Mouse (Mus musculus): ENCODE data around the gene Atxn1. TPM values are rescaled to one million over a fixed set of nuclear protein-coding genes. Genes with fewer than 3 reads are reported as not detected.
A peak's percentile ranks its signal among the peaks of the same experiment; 100 is the strongest.

Atxn1 gene
- polyA plus RNA-seq, 1 experiment from 2014 or later, result 2.3 TPM

DNA sequence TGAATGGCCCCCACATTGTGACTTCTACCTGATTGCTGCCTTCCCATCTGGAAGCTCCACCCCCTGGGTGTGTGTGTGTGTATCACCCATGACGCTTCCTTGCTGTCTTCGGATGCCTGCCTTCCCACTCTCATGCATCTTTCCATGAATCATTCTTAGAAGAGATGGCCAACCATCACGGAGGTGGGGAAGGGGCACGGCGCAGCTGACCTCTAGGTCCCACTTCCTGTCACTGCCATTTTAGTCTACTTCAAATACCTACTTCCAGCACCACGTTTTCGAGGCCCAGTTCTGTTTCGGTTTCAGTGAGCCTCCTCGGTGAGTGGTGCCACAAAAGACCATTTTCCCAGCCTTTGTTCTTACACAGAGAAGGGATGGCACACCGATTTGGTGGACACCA is 99.2 kb downstream of the Atxn1 start:
- peaks cover 20% of the 10 kb centered on the region for H3K4me1 ChIP-seq (replicated peaks; ENCODE audit: control insufficient read depth, insufficient read depth, low read length)
- H3K9ac ChIP-seq (ENCODE audit: low read depth, low read length), result no peak overlapping the region
- H3K4me2 ChIP-seq, result no peak overlapping the region
- DNase-seq (ENCODE audit: low spot score) (no peak), ATAC-seq (replicated peaks; ENCODE audit: low FRiP score) (no peak)
- no peaks in the 10 kb centered on the region for H3K36me3 ChIP-seq (ENCODE audit: control insufficient read depth, insufficient read depth, low read length)
- no peaks in the 10 kb centered on the region for H3K9me3 ChIP-seq (ENCODE audit: control insufficient read depth, low read length)
- H3K27ac ChIP-seq (ENCODE audit: low read depth, low read length), result no peak overlapping the region
- WGBS, result 91% methylated on average over 10 of the region's 10 CpGs
- H3K4me3 ChIP-seq (ENCODE audit: low read depth, low read length), result no peak overlapping the region
- H3K27me3 ChIP-seq (replicated peaks; ENCODE audit: control insufficient read depth, insufficient read depth, low read length), result no peaks in the 10 kb centered on the region

GRCm38 (mm10) chr13:45863779-45864178 is 101.0 kb downstream of the Atxn1 start:
- no peaks in the 10 kb centered on the region for H3K36me3 ChIP-seq (ENCODE audit: control insufficient read depth, insufficient read depth, low read length)
- H3K9me3 ChIP-seq (ENCODE audit: control insufficient read depth, low read length), result no peaks in the 10 kb centered on the region
- no peaks in the 10 kb centered on the region for H3K27me3 ChIP-seq (replicated peaks; ENCODE audit: control insufficient read depth, insufficient read depth, low read length)
- H3K9ac ChIP-seq (ENCODE audit: low read depth, low read length), result no peak overlapping the region
- ATAC-seq (replicated peaks; ENCODE audit: low FRiP score), result no peak
- H3K4me3 ChIP-seq (ENCODE audit: low read depth, low read length), result no peak overlapping the region
- no peak for DNase-seq (ENCODE audit: low spot score)
- WGBS, result 71% methylated on average over 8 of the region's 8 CpGs
- H3K4me2 ChIP-seq, result no peak overlapping the region
- H3K4me1 ChIP-seq (replicated peaks; ENCODE audit: control insufficient read depth, insufficient read depth, low read length), result peaks cover 29% of the 10 kb centered on the region
- H3K27ac ChIP-seq (ENCODE audit: low read depth, low read length), result no peak overlapping the region

DNA sequence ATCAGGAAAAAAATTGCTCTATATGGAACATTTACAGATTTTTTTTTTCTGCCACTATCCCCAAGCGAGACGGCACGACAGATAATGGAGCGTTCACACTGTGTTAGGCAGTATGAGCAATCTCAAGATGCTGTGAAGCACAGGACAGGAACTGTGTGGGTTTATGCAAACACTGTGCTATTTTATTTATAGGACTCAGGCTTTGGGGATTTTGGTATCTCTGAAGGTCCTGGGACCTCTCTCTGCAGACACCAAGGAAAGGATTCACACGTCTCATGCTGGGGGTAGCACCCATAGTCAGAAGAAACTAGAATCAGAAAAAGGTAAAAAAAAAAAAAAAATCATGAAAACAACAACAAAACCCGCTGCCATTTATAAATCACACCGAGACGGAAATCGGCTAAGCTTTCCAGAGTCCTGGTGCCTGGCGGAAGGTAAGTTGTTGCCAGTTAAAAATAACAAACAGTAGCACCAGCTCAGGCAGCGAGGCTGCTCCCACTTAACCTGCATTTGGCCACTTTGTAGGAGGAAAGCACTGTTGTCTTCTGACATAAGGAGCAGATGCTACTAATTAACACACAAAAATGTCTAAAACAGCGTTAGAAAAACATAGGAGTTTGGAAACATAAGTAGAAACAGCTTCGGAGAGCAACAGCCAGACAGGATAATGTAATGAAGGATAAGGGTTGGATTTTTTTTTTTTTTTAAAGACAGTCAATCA is 102.8 kb downstream of the Atxn1 start:
- no peaks in the 10 kb centered on the region for H3K36me3 ChIP-seq (ENCODE audit: control insufficient read depth, insufficient read depth, low read length)
- no peaks in the 10 kb centered on the region for H3K9me3 ChIP-seq (ENCODE audit: control insufficient read depth, low read length)
- no peak overlapping the region for H3K4me3 ChIP-seq (ENCODE audit: low read depth, low read length)
- no peaks in the 10 kb centered on the region for H3K27me3 ChIP-seq (replicated peaks; ENCODE audit: control insufficient read depth, insufficient read depth, low read length)
- no peak overlapping the region for H3K9ac ChIP-seq (ENCODE audit: low read depth, low read length)
- H3K4me2 ChIP-seq, result no peak overlapping the region
- peaks cover 20% of the 10 kb centered on the region for H3K4me1 ChIP-seq (replicated peaks; ENCODE audit: control insufficient read depth, insufficient read depth, low read length)
- 75% methylated on average over 13 of the region's 13 CpGs for WGBS
- H3K27ac ChIP-seq (ENCODE audit: low read depth, low read length), result no peak overlapping the region
- ATAC-seq (replicated peaks; ENCODE audit: low FRiP score), result no peak
- DNase-seq (ENCODE audit: low spot score), result no peak

DNA sequence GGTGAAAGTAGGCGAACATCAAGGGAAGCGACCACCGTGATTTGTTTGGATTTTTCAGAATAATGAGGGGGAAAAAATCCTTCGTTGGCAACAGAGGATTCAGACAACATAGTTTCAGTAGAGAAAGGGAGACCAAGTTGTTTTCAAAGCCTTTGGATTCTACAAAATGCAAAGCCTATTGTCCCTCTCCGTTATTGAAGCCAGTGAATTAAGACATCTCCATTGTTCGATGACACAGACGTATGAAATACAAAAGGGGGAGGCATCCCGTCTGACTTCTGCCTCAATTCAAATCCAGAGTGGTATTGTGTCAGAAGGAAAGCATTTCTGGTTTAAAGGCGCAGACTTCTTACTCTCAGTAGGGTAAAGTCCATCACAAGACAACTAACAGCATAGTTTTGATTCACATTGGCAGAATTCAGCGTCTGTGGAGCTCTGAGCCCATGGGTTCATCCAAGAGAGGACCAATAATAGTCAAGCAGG is 103.7 kb downstream of the Atxn1 start:
- Histone ChIP-seq H3K27ac (ENCODE audit: low read depth, low read length) (no peak overlapping the region), H3K9ac (ENCODE audit: low read depth, low read length) (no peak overlapping the region), H3K4me2 (no peak overlapping the region), H3K27me3 (replicated peaks; ENCODE audit: control insufficient read depth, insufficient read depth, low read length) (no peaks in the 10 kb centered on the region), H3K4me3 (ENCODE audit: low read depth, low read length) (no peak overlapping the region), H3K9me3 (ENCODE audit: control insufficient read depth, low read length) (no peaks in the 10 kb centered on the region), H3K4me1 (replicated peaks; ENCODE audit: control insufficient read depth, insufficient read depth, low read length) (peaks cover 17% of the 10 kb centered on the region), H3K36me3 (ENCODE audit: control insufficient read depth, insufficient read depth, low read length) (no peaks in the 10 kb centered on the region)
- DNase-seq (ENCODE audit: low spot score), result no peak
- 83% methylated on average over 10 of the region's 10 CpGs for WGBS
- no peak for ATAC-seq (replicated peaks; ENCODE audit: low FRiP score)

DNA sequence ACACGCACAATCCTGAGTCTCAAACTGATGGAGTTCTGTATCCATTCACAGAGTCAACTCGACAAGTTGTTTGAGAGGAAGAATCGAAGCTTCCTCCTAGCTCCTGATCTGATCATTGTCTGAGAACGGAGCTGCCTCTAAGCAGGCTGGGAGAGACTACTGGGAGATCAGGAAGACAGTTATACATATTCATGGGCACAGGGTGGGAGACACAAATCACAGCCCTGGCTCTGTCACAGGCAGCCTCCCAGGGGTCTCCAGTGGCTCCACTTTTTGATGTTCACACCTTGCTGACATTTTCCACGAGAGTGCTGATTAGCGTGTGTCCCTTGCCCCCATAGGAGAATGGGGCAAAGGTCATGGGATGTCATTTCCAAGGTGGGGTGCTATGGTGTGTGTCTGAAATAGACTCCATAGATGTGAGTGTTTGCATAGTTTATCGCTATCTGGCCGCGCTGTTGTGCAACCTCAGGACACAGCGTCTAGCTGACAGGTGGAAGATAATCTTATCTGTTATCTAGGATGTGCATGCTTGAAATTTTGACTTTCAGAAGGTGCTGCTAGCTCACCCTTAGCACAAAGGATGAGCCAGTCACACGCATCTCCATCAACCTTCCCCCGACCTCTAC is 105.6 kb downstream of the Atxn1 start:
- DNase-seq (ENCODE audit: low spot score), result no peak
- 59% methylated on average over 12 of the region's 12 CpGs for WGBS
- peak overlapping the region; percentile 19; the same call in 1 of the 2 replicates for H3K4me2 ChIP-seq
- H3K4me1 ChIP-seq (replicated peaks; ENCODE audit: control insufficient read depth, insufficient read depth, low read length), result peaks cover 16% of the 10 kb centered on the region
- no peak overlapping the region for H3K4me3 ChIP-seq (ENCODE audit: low read depth, low read length)
- H3K9me3 ChIP-seq (ENCODE audit: control insufficient read depth, low read length), result no peaks in the 10 kb centered on the region
- H3K36me3 ChIP-seq (ENCODE audit: control insufficient read depth, insufficient read depth, low read length), result no peaks in the 10 kb centered on the region
- no peak overlapping the region for H3K27ac ChIP-seq (ENCODE audit: low read depth, low read length)
- ATAC-seq (replicated peaks; ENCODE audit: low FRiP score), result peak; percentile 60
- no peaks in the 10 kb centered on the region for H3K27me3 ChIP-seq (replicated peaks; ENCODE audit: control insufficient read depth, insufficient read depth, low read length)
- no peak overlapping the region for H3K9ac ChIP-seq (ENCODE audit: low read depth, low read length)

DNA sequence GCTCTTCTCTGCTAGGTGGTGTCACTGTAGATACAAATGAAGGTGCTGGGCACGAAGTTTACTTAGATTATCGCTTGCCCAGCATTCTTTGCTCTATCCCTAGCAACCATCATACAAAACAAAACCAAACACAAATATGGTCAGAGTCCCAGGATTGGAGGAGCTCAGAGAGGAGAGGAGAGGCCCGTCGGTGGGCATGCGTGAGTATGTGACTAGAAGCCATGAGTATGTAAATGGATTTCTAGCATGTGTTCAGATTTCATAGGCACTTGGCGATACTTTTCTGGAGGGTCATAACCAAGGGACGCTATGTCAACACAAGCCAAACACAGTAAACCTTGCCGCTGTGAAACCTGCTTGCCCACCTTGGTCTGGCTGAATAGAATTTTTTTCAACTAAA is 107.4 kb downstream of the Atxn1 start:
- WGBS, result 91% methylated on average over 8 of the region's 8 CpGs
- DNase-seq (ENCODE audit: low spot score), result no peak
- H3K4me1 ChIP-seq (replicated peaks; ENCODE audit: control insufficient read depth, insufficient read depth, low read length), result peaks cover 24% of the 10 kb centered on the region

GRCm38 (mm10) chr13:45854531-45854930 is 110.3 kb downstream of the Atxn1 start:
- no peak overlapping the region for H3K4me3 ChIP-seq (ENCODE audit: low read depth, low read length)
- no peaks in the 10 kb centered on the region for H3K9me3 ChIP-seq (ENCODE audit: control insufficient read depth, low read length)
- no peaks in the 10 kb centered on the region for H3K27me3 ChIP-seq (replicated peaks; ENCODE audit: control insufficient read depth, insufficient read depth, low read length)
- H3K4me2 ChIP-seq, result no peak overlapping the region
- ATAC-seq (replicated peaks; ENCODE audit: low FRiP score), result no peak
- WGBS, result 80% methylated on average over 5 of the region's 5 CpGs
- DNase-seq (ENCODE audit: low spot score), result no peak
- H3K27ac ChIP-seq (ENCODE audit: low read depth, low read length), result no peak overlapping the region; the same call in 1 of the 2 replicates
- H3K4me1 ChIP-seq (replicated peaks; ENCODE audit: control insufficient read depth, insufficient read depth, low read length), result peaks cover 40% of the 10 kb centered on the region
- H3K36me3 ChIP-seq (ENCODE audit: control insufficient read depth, insufficient read depth, low read length), result no peaks in the 10 kb centered on the region
- H3K9ac ChIP-seq (ENCODE audit: low read depth, low read length), result no peak overlapping the region

More for the DNA sequence above, 107.4 kb downstream of the Atxn1 start:
- no peaks in the 10 kb centered on the region for H3K36me3 ChIP-seq (ENCODE audit: control insufficient read depth, insufficient read depth, low read length)
- H3K9me3 ChIP-seq (ENCODE audit: control insufficient read depth, low read length), result no peaks in the 10 kb centered on the region
- no peak overlapping the region for H3K9ac ChIP-seq (ENCODE audit: low read depth, low read length)
- H3K27me3 ChIP-seq (replicated peaks; ENCODE audit: control insufficient read depth, insufficient read depth, low read length), result no peaks in the 10 kb centered on the region
- no peak overlapping the region for H3K4me2 ChIP-seq
- ATAC-seq (replicated peaks; ENCODE audit: low FRiP score), result no peak
- H3K27ac ChIP-seq (ENCODE audit: low read depth, low read length), result no peak overlapping the region
- no peak overlapping the region for H3K4me3 ChIP-seq (ENCODE audit: low read depth, low read length)

GRCm38 (mm10) chr13:45853691-45854090 is 111.1 kb downstream of the Atxn1 start:
- Histone ChIP-seq H3K9me3 (ENCODE audit: control insufficient read depth, low read length) (no peaks in the 10 kb centered on the region), H3K4me3 (ENCODE audit: low read depth, low read length) (no peak overlapping the region), H3K27ac (ENCODE audit: low read depth, low read length) (no peak overlapping the region), H3K4me2 (peak overlapping the region; percentile 33; the same call in 1 of the 2 replicates), H3K9ac (ENCODE audit: low read depth, low read length) (no peak overlapping the region), H3K4me1 (replicated peaks; ENCODE audit: control insufficient read depth, insufficient read depth, low read length) (peaks cover 42% of the 10 kb centered on the region), H3K36me3 (ENCODE audit: control insufficient read depth, insufficient read depth, low read length) (no peaks in the 10 kb centered on the region), H3K27me3 (replicated peaks; ENCODE audit: control insufficient read depth, insufficient read depth, low read length) (no peaks in the 10 kb centered on the region)
- ATAC-seq (replicated peaks; ENCODE audit: low FRiP score) (no peak), DNase-seq (ENCODE audit: low spot score) (no peak)
- 65% methylated on average over 6 of the region's 6 CpGs for WGBS

DNA sequence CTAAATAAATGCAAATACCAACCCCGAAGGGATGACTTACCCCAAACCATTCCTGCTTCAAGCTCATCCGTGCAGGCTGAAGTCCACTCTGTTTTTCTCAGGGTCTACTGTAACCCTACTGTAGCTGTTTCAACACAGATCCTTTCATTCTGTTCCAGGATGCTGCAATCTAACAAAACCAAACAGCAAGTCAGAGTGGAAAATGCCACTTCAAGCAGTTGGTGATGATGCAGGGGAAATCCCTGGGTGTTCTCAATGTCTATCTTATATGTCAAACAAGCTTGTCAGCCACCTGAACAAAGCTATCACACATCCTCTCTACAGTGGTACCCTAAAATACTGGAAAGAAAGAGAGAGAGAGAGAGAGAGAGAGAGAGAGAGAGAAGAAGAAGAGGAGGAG is 112.5 kb downstream of the Atxn1 start:
- no peak for ATAC-seq (replicated peaks; ENCODE audit: low FRiP score)
- H3K27me3 ChIP-seq (replicated peaks; ENCODE audit: control insufficient read depth, insufficient read depth, low read length), result no peaks in the 10 kb centered on the region
- H3K27ac ChIP-seq (ENCODE audit: low read depth, low read length), result no peak overlapping the region
- no peak overlapping the region for H3K9ac ChIP-seq (ENCODE audit: low read depth, low read length)
- H3K4me2 ChIP-seq, result no peak overlapping the region
- H3K4me1 ChIP-seq (replicated peaks; ENCODE audit: control insufficient read depth, insufficient read depth, low read length), result peaks cover 48% of the 10 kb centered on the region
- 82% methylated on average over 2 of the region's 2 CpGs for WGBS
- H3K36me3 ChIP-seq (ENCODE audit: control insufficient read depth, insufficient read depth, low read length), result no peaks in the 10 kb centered on the region
- DNase-seq (ENCODE audit: low spot score), result no peak
- no peaks in the 10 kb centered on the region for H3K9me3 ChIP-seq (ENCODE audit: control insufficient read depth, low read length)
- no peak overlapping the region for H3K4me3 ChIP-seq (ENCODE audit: low read depth, low read length)
